Mouse (Mus musculus) G1E (cell line): ENCODE data around the gene Ifi47. TPM values are rescaled to one million over a fixed set of nuclear protein-coding genes. Genes with fewer than 3 reads are reported as not detected.
A peak's percentile ranks its signal among the peaks of the same experiment; 100 is the strongest.

ENCODE experiments used
- ATAC-seq: 2 replicates; pipeline ENCODE4 v1.8.0; 2016; ENCODE audit warnings: mild to moderate bottlenecking; ENCODE audit not compliant: insufficient number of reproducible peaks, poor library complexity, low FRiP score, severe bottlenecking; ENCODE audit errors: extremely low read depth
- DNase-seq: peaks from one replicate; pipeline ENCODE4 v3.0.0; 2012; ENCODE audit warnings: low spot score
- H3K27me3 ChIP-seq: 2 replicates; pipeline ENCODE4 v1.6.1; 2012; ENCODE audit warnings: mild to moderate bottlenecking, low read length, inconsistent platforms; ENCODE audit not compliant: insufficient read depth
- H3K36me3 ChIP-seq: replicated peaks from 2 replicates; pipeline ENCODE3; 2012; ENCODE audit warnings: mild to moderate bottlenecking, inconsistent platforms
- H3K4me1 ChIP-seq: 2 replicates; pipeline ENCODE4 v1.6.1; 2012; ENCODE audit warnings: low read depth, low read length, inconsistent platforms, mixed read lengths; ENCODE audit not compliant: insufficient read depth
- H3K4me3 ChIP-seq: 2 replicates; pipeline ENCODE4 v1.5.1; 2012; ENCODE audit warnings: low read depth, mild to moderate bottlenecking, inconsistent platforms, low read length, moderate library complexity, mixed read lengths
- H3K9me3 ChIP-seq: replicated peaks from 2 replicates; pipeline ENCODE4 v1.6.1; 2012; ENCODE audit warnings: inconsistent platforms
- CTCF ChIP-seq: IDR thresholded peaks from 2 replicates; pipeline ENCODE4 v1.5.1; 2012; ENCODE audit warnings: low read depth, low read length, inconsistent platforms, mixed read lengths
- GATA1 ChIP-seq: IDR thresholded peaks from 2 replicates; pipeline ENCODE4 v1.6.1; 2012; ENCODE audit warnings: borderline replicate concordance, low read length, inconsistent platforms, mixed read lengths
- GATA2 ChIP-seq: IDR thresholded peaks from 2 replicates; pipeline ENCODE4 v1.6.1; 2012; ENCODE audit warnings: low read depth, low read length, inconsistent platforms, borderline replicate concordance
- POLR2AphosphoS5 ChIP-seq: IDR thresholded peaks from 2 replicates; pipeline ENCODE4 v1.6.1; 2012; ENCODE audit warnings: low read depth, low read length, inconsistent platforms; ENCODE audit not compliant: insufficient replicate concordance
- TAL1 ChIP-seq: conservative IDR thresholded peaks from 2 replicates; pipeline ENCODE4 v1.6.1; 2012; ENCODE audit warnings: low read depth, low read length, inconsistent platforms, mixed read lengths
- polyA plus RNA-seq: library from polyadenylated mRNA; stranded (reverse); fragments of >175 nt; gene quantifications from 2 replicates; pipeline ENCODE4 v1.2.3, GENCODE M21; 2012
- total RNA-seq, 2 experiments: library from RNA; stranded (forward) in 1 of 2; stranded (reverse) in 1 of 2; fragments of 200-1000 nt in 1 of 2; fragments of >200 nt in 1 of 2; fragmentation: Nextera tagmentation in 1 of 2; gene quantifications; 2 replicates each; pipeline ENCODE4 v1.2.3; 2014 to 2017

Ifi47 gene
- total and polyA plus RNA-seq, 3 experiments: 0.81 to 31.6 (median 25.1) TPM

DNA sequence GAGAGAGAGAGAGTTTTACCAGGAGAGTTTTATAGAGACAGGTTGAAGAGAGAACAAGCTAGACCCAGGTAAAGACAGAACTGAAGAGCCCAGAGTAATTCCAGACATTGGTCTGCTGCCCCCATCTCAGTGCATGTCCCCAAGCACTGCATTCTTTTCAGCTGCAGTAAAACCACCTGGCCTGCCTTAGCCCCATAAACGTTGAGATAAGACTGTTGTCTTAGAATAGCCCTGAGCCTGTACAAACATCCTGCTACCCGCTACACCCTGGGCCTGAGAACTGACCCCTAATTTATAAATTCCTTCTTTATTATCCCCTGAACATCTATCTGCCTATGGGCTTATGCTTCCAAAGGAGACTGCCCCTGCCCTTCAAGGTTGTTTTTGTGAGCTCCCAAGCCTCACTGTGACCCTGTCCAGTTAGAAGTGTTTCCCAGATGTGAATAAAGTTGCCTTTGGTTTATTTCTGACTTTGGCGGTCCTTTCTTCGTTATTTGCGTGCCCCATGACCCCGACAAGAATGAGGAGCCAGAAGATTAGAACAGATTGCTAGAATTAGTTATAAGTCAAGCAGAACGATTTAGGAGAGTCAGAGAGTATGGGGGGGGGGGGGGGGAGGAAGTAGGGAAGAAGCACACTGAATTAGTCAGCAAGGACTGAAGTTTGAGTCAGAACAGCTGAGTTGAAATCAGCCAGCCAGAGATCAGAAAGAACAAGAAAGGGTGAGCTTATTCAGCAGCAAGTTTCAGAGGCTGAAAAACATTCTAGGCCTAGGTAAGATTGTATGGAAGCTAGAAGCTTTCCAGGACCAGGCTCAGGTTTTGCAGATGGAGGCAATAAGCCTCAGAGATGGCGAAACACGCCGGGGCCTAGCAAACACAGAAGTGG lies 31.5 kb downstream of the Ifi47 start:
- no peak overlapping the region for H3K4me3 ChIP-seq
- no peak for DNase-seq
- H3K4me1 ChIP-seq: peaks cover 17% of the 10 kb centered on the region
- H3K9me3 ChIP-seq: no peaks in the 10 kb centered on the region
- no peak for TF ChIP-seq GATA1
- no peak for TF ChIP-seq POLR2AphosphoS5
- TF ChIP-seq GATA2: no peak
- no peak for TF ChIP-seq TAL1
- TF ChIP-seq CTCF: no peak
- peaks cover 4% of the 10 kb centered on the region for H3K36me3 ChIP-seq
- peaks cover 5% of the 10 kb centered on the region for H3K27me3 ChIP-seq
- no peak for ATAC-seq

DNA sequence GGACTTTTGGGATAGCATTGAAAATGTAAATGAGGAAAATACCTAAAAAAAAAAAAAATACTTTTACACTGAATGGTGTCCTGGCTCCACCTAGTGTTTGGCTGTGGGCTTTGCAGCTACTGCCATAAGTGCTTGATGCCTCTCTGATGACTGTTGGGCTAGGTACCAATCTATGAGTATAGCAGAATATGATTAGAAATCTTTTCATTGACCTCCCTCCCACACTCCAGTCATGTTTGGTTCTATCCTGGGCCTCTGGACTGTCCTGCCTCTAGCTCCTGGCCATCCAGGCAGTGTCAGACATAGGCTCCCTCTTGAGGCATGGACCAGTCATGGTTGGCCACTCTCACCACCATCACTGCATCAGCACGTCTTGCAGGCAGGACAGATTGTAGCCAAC lies 32.4 kb downstream of the Ifi47 start:
- no peak overlapping the region for H3K4me3 ChIP-seq
- ATAC-seq (no peak), DNase-seq (no peak)
- TF ChIP-seq GATA1 (no peak), TAL1 (no peak), GATA2 (no peak), POLR2AphosphoS5 (no peak), CTCF (peak; percentile 64; the same call in 1 of the 2 replicates)
- peaks cover 9% of the 10 kb centered on the region for H3K4me1 ChIP-seq
- H3K27me3 ChIP-seq: peaks cover 11% of the 10 kb centered on the region
- H3K9me3 ChIP-seq: no peaks in the 10 kb centered on the region
- no peaks in the 10 kb centered on the region for H3K36me3 ChIP-seq

DNA sequence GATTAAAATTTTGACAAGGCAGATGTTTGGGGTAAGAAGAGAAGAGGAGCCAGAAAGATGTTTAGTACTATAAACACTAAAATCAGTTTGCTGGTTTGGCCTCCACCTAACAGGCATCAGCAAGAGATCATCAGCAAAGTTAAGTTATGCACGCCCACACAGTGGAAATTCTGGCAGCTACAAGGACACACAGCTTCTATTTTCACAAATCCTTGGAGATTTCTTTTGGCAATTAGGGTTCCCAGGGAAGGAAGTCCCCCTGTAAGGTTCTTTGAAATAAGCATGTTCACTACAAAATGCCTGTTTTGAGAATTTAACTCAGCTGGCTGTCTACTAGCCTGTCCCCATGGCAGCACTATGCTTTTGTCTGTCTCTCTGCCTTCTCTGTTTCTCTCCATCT lies 34.6 kb downstream of the Ifi47 start:
- Histone ChIP-seq H3K4me3 (no peak overlapping the region), H3K9me3 (no peaks in the 10 kb centered on the region), H3K27me3 (peaks cover 14% of the 10 kb centered on the region), H3K4me1 (no peaks in the 10 kb centered on the region; the same call in 1 of the 2 replicates), H3K36me3 (no peaks in the 10 kb centered on the region)
- ATAC-seq (no peak), DNase-seq (no peak)
- TF ChIP-seq GATA1 (no peak), GATA2 (no peak), POLR2AphosphoS5 (no peak), TAL1 (no peak), CTCF (no peak)

DNA sequence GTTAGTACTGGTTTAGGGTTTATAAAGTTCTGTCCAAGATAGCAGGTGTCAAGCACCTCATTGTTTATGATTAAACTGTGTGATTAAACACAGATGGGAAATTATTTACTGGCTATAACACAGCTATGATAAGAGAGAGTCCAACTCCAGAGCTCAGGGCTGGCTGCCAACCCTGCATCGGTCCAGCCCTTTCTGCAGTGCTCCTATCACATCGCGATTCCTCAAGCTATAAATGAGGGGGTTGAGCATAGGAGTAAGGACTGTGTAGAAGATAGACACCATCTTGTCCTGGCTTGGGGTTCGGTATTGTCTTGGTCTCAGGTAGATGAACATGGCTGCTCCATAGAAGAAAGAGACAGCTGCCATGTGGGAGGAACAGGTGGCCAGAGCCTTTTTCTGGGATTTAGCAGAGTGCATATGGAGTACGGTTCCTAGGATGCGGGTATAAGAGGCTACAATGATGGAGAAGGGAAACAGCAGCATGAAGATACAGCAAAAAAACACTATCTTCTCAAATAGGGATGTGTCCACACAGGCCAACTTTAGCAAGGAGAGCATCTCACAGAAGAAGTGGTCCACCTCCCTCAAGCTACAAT lies 36.3 kb downstream of the Ifi47 start:
- TF ChIP-seq GATA1: no peak
- no peak for TF ChIP-seq GATA2
- H3K27me3 ChIP-seq: peaks cover 21% of the 10 kb centered on the region
- H3K36me3 ChIP-seq: no peaks in the 10 kb centered on the region
- no peak overlapping the region for H3K4me3 ChIP-seq
- no peaks in the 10 kb centered on the region for H3K4me1 ChIP-seq
- DNase-seq: no peak
- no peak for ATAC-seq
- H3K9me3 ChIP-seq: no peaks in the 10 kb centered on the region

DNA sequence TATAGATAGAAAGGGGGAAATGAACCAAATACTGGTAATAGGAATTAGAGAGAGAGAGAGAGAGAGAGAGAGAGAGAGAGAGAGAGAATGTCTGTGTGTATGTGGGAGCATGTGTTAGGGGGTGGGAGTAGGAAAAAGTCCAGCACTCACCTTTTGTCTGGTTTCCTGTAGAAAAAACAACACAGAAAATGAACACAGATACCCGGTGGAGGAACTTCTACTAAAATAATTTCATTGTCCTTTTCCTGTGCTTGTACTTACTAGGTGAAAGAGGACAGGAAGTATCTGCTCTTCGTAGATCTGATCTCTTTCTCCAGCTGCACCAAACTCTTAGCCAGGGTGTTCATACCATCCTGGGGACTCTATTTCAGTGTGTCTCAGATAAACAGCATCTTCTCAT lies 37.8 kb downstream of the Ifi47 start:
- H3K9me3 ChIP-seq: no peaks in the 10 kb centered on the region
- ATAC-seq: no peak

DNA sequence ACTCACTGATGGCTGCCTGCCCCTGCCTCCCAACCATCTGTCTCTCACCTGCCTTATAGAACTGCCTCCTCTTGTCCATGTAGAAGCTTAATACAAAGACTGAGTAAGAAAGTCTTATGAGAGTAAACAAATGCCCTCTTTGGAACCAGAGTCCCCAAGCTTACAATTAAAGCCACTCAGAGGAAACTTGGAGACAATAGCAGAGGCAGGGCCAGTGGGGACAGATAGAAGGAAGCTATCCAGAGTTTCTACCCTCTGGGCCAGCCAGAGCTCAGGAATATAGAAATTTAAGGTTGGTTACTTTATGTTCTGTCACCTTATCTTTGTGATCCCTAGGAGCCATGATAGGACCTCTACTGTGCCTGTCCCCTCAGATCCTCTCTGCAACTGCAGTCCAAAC lies 38.4 kb downstream of the Ifi47 start, which contains the start of gene Olfr1396:
Gene Olfr1396 (minus strand): TSS at position 101 of the 400 bp plus-strand sequence.
- Histone ChIP-seq H3K27me3 (peaks cover 24% of the 10 kb centered on the region), H3K4me3 (no peak within 1 kb of the TSS), H3K4me1 (no peaks in the 10 kb centered on the region), H3K9me3 (no peaks in the 10 kb centered on the region), H3K36me3 (no peaks in the 10 kb centered on the region)
- no peak for TF ChIP-seq TAL1
- no peak for TF ChIP-seq CTCF
- TF ChIP-seq GATA2: no peak
- TF ChIP-seq POLR2AphosphoS5: no peak
- TF ChIP-seq GATA1: no peak
- DNase-seq (no peak), ATAC-seq (no peak)

More for the DNA sequence above, 37.8 kb downstream of the Ifi47 start:
- Histone ChIP-seq H3K4me1 (no peaks in the 10 kb centered on the region), H3K4me3 (no peak overlapping the region), H3K36me3 (no peaks in the 10 kb centered on the region), H3K27me3 (peaks cover 24% of the 10 kb centered on the region)
- TF ChIP-seq TAL1 (no peak), GATA2 (no peak), POLR2AphosphoS5 (no peak), CTCF (no peak), GATA1 (no peak)
- no peak for DNase-seq
